Mouse (Mus musculus) erythroblast, embryonic 14.5 days (primary cell): ENCODE results near the gene Hcfc1r1. TPM values are rescaled to one million over a fixed set of nuclear protein-coding genes. Genes with fewer than 3 reads are reported as not detected.

ENCODE experiments used
- H3K27me3 ChIP-seq: 2 replicates; pipeline ENCODE4 v1.6.1; 2012; ENCODE audit warnings: inconsistent platforms; ENCODE audit not compliant: control insufficient read depth
- H3K36me3 ChIP-seq: 2 replicates; pipeline ENCODE4 v1.6.1; 2012; ENCODE audit warnings: mild to moderate bottlenecking, inconsistent platforms; ENCODE audit not compliant: control insufficient read depth
- H3K4me1 ChIP-seq: 2 replicates; pipeline ENCODE4 v1.6.1; 2012; ENCODE audit warnings: inconsistent platforms; ENCODE audit not compliant: control insufficient read depth
- H3K4me3 ChIP-seq: replicated peaks from 2 replicates; pipeline ENCODE3; 2012; ENCODE audit warnings: moderate library complexity, mild to moderate bottlenecking, inconsistent platforms
- H3K9me3 ChIP-seq: 2 replicates; pipeline ENCODE4 v1.6.1; 2012; ENCODE audit warnings: low read length, inconsistent platforms, mixed read lengths; ENCODE audit not compliant: control insufficient read depth
- GATA1 ChIP-seq: IDR thresholded peaks from 2 replicates; pipeline ENCODE4 v1.6.1; 2012; ENCODE audit warnings: low read length, inconsistent platforms, mixed read lengths
- TAL1 ChIP-seq: IDR thresholded peaks from 3 replicates; pipeline ENCODE4 v1.6.1; 2012; ENCODE audit warnings: low read length, inconsistent platforms, mixed read lengths
- polyA plus RNA-seq: library from polyadenylated mRNA; stranded (reverse); fragments of >175 nt; gene quantifications from 2 replicates; pipeline ENCODE4 v1.2.3, GENCODE M21; 2012

The Hcfc1r1 gene
- polyA plus RNA-seq, 1 experiment, result 35.6 TPM

DNA sequence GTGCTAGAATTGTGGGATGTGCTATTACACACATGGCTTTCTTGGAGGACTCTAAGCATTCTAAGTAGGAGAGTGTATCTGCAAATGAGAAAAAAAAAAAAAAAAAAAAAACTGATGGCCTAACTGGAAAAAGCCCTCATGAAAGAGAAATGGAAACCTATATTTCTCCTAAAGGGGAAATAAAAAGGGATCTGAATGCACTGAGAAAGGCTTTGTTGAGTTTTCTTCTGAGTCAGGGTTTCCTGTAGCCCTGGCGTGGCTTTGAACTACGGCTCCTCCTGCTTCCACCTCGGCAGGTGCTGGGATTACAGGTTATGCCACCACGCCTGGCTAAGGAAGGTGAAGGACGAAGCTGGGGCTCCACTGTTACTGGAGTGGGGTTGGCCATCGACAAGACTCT, 19.4 kb upstream of the Hcfc1r1 start:
- Histone ChIP-seq H3K4me3 (no peak overlapping the region), H3K4me1 (no peaks in the 10 kb centered on the region), H3K36me3 (no peaks in the 10 kb centered on the region)

DNA sequence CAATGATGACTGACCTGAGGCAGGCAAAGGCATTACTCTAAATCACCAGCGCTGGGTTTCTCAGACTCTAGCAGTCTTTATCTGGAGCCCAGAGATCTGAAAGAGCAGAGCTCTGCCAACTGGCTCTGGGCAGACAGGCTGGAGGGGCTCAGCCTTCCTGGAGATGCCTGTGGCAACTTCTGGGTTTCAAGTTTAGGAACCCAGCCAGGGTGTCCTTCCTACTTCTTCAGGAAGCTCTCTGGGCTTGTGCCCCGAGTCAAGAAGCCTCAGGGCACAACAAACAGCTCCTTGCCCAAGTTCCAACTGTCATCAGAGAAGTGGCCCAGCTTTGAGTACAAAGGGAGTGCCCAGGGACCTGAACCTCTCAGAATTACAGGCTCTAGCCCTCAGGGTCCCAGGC, 19.0 kb upstream of the Hcfc1r1 start:
- no peaks in the 10 kb centered on the region for H3K36me3 ChIP-seq

More for the DNA sequence above, 19.4 kb upstream of the Hcfc1r1 start:
- Histone ChIP-seq H3K9me3 (no peaks in the 10 kb centered on the region), H3K27me3 (peaks cover 4% of the 10 kb centered on the region)
- TF ChIP-seq TAL1, result no peak

DNA sequence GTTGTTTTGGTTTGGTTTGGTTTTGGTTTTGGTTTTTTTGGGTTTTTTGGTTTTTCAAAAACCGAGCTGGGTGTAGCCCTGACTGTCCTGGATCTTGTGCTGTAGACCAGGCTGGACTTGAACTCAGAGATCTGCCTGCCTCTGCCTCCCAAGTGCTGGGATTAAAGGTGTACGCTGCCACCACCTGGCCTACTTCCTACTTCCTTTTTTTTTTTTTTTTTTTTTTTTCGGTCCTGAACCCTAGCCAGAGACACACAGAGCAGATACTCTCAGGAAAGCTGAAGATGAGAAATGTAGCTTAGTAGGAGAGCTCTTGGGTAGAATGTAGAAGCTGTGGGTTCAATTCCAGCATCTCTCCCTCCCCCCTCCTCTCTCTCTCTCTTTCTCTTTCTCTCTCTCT, 14.9 kb upstream of the Hcfc1r1 start:
- Histone ChIP-seq H3K4me1 (peaks cover 4% of the 10 kb centered on the region), H3K27me3 (peaks cover 46% of the 10 kb centered on the region), H3K9me3 (no peaks in the 10 kb centered on the region), H3K4me3 (no peak overlapping the region), H3K36me3 (no peaks in the 10 kb centered on the region)
- TF ChIP-seq GATA1 (no peak), TAL1 (no peak)

More for the DNA sequence above, 19.0 kb upstream of the Hcfc1r1 start:
- H3K4me1 ChIP-seq, result no peaks in the 10 kb centered on the region
- no peak overlapping the region for H3K4me3 ChIP-seq
- H3K27me3 ChIP-seq, result peaks cover 8% of the 10 kb centered on the region
- TF ChIP-seq TAL1, result no peak
- no peak for TF ChIP-seq GATA1
- no peaks in the 10 kb centered on the region for H3K9me3 ChIP-seq

DNA sequence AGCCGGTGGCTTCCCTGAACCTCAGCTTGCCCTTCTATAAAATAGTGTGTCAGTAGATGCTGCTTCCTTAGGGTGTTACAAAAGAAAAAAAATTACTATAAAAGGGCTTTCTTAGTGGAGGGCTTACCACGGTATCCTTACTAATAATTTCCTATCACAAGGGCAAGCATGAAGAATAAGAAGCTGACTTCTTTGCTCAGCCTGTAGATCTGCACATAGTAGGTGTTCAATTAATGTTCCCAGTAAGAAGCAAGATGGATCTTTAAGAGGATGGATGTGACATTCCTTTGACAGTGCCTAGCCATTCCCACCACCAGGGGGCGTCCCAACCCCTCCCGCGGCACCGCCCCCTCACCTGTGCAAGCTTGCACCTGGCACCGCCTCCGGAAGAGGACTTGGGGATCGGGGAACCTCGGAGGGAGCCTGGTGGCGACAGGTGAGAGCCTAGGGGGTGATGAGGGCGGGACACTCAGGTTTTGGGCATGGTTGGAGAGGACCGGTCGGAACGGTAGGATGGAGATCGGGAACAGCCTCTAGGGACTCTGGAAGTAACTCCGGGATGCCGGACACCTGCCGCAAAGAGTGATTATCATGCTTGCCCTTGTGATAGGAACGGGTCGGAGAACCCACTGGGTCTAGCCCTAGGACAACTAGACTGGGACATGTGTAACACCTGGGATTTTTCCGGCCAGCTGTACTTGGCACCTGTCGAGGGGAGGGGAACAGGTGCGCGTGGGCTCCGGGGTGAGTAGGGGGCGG, 13.1 kb upstream of the Hcfc1r1 start, which contains the start of gene Bicdl2:
Gene Bicdl2 (plus strand): TSS at position 390 of the 759 bp plus-strand sequence.
- TF ChIP-seq GATA1, result no peak
- no peak for TF ChIP-seq TAL1
- no peaks in the 10 kb centered on the region for H3K36me3 ChIP-seq
- peaks cover 50% of the 10 kb centered on the region for H3K27me3 ChIP-seq
- H3K9me3 ChIP-seq, result no peaks in the 10 kb centered on the region
- peaks cover 4% of the 10 kb centered on the region for H3K4me1 ChIP-seq
- H3K4me3 ChIP-seq, result no peak within 1 kb of the TSS

DNA sequence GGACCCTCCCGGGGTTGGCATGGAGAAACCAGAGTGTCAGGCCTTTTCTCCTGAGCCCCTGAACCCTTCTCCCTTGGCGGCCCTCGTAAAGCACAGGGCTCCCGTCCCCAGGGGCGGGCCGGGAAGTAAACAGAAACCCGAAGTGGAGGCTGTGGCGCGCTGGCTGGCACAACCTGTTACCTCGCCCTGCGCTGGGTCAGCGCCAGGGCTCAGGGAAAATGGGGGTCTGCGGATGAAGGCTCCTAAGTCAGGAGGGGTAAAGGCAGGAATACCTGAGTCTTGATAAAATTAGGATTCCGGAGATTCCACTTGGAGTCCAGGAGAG, 12.6 kb upstream of the Hcfc1r1 start:
- TF ChIP-seq TAL1, result no peak
- no peak for TF ChIP-seq GATA1
- Histone ChIP-seq H3K9me3 (no peaks in the 10 kb centered on the region), H3K4me1 (peaks cover 4% of the 10 kb centered on the region), H3K4me3 (no peak overlapping the region), H3K36me3 (no peaks in the 10 kb centered on the region), H3K27me3 (peaks cover 50% of the 10 kb centered on the region)

DNA sequence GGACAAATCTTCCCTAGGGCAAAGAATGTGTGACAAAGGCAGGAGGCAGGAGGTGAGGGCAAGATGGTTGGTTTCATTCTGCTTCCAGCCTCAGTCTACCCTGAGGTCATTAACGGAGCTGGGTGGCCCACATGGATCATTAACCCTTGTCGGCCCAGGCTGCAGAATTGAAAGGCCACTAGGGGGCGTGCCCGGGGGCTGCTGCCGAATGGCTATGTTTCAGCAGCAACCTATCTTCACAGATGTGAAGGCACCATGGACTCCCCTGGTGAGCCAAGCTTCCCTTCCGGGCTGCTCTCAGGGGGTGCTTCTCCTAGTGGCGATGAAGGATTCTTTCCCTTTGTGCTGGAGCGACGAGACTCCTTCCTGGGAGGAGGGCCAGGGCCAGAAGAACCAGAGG, 11.9 kb upstream of the Hcfc1r1 start:
- Histone ChIP-seq H3K4me3 (no peak overlapping the region), H3K36me3 (peaks cover 3% of the 10 kb centered on the region), H3K9me3 (no peaks in the 10 kb centered on the region), H3K4me1 (peaks cover 4% of the 10 kb centered on the region), H3K27me3 (peaks cover 50% of the 10 kb centered on the region)
- TF ChIP-seq TAL1 (no peak), GATA1 (no peak)

DNA sequence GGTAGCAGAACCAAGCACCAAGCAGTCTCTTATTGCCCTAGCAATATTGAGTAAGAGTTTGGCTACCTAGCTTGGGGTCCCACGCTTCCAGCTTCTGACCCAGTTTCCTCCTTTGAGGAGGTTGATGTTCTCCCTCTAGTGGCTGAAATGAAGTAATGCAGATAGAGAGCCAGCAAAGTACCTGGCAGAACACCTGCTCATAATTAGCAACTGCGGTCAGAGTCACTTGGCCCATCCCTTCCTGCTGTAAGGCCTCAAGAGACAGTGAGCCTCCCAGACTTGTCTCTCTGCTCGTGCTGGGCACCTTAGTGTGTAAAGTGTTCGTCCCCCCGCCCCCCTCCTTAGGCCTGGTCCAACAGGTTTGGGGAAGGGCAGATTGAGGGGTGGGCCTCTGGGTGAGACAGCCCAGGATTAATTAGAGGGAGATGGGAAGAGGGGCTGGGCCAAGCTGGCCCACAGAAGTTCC, 8.8 kb upstream of the Hcfc1r1 start:
- Histone ChIP-seq H3K4me3 (no peak overlapping the region), H3K36me3 (peaks cover 30% of the 10 kb centered on the region), H3K27me3 (peaks cover 40% of the 10 kb centered on the region), H3K4me1 (peaks cover 4% of the 10 kb centered on the region), H3K9me3 (no peaks in the 10 kb centered on the region)
- TF ChIP-seq GATA1 (no peak), TAL1 (no peak)

DNA sequence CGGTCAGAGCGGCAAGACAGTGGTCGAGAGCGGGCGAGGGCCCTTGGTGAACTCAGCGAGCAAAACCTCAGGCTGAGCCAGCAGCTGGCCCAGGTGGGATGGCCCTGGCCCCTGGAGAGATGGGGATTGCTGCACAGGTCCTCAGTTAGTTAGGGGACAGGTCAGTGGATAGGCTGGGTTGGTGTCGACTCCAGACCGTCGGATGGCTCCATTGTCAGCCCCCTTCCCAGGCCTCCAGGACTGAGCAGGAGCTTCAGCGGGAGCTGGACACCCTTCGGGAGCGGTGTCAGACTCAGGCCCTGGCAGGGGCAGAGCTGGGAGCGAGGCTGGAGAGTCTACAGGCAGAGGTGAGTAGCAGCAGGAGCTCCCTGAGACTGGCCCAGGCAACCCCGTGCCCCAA, 7.9 kb upstream of the Hcfc1r1 start:
- Histone ChIP-seq H3K36me3 (peaks cover 40% of the 10 kb centered on the region), H3K9me3 (no peaks in the 10 kb centered on the region), H3K4me3 (no peak overlapping the region), H3K4me1 (peaks cover 1% of the 10 kb centered on the region; the same call in 1 of the 2 replicates), H3K27me3 (peaks cover 31% of the 10 kb centered on the region)
- TF ChIP-seq TAL1 (no peak), GATA1 (no peak)

DNA sequence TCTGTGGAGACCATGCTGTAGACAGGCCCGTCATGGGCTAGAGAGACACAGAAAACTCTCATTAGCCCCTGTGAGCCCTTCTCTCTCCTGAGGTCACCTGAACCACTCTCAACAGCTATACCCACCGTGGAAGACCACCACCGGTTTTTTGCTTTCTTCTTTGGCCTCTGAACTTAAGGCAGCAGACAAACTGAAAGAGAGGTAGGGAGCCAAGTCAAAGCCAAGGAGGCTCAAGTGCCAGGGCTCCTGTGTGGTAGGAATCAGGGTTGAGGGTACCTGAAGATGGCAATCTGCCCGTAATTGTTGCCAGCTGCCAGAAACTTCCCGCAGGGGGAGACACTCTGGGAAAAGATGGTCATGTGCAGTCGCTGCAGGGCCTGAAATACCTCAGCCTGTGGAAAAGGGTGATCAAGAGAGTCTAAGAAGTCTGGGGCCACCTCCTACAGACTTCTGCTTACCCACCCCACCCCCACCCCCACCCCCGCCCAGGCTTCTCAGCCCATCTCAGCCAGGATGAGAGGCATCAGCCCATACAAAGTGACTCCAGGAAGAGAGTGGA, 2.8 kb upstream of the Hcfc1r1 start:
- Histone ChIP-seq H3K4me1 (peaks cover 33% of the 10 kb centered on the region), H3K9me3 (no peaks in the 10 kb centered on the region), H3K36me3 (peaks cover 46% of the 10 kb centered on the region), H3K27me3 (peaks cover 5% of the 10 kb centered on the region), H3K4me3 (no peak overlapping the region)
- TF ChIP-seq TAL1, result no peak
- no peak for TF ChIP-seq GATA1
